Mouse (Mus musculus): ENCODE data around the gene Upk3a. TPM values are rescaled to one million over a fixed set of nuclear protein-coding genes. Genes with fewer than 3 reads are reported as not detected.

Gene Upk3a
- polyA plus RNA-seq, 1 experiment = 4.7 TPM

DNA sequence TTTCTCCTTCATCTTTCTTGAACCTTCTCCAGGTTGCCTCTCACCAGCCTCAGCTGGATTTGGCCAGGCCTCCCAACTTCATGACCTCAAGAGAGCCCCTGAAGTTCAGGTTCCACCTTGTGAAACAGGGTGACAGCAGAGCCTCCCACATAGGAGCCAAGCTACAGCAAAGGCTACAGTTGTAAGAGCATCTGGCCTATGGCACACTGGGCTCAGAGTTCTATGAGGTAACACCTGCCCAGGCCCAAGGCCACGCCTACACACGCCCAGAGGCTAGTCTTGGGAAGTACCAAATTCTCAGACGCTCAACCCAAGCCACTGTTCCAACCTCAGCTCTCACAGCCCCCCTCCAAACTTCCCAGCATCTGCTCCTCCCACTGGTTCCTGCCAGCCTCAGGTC, 34.1 kb upstream of the Upk3a start:
- Histone ChIP-seq H3K4me1 (replicated peaks; ENCODE audit: control insufficient read depth, insufficient read depth, low read length) (peaks cover 12% of the 10 kb centered on the region), H3K27me3 (ENCODE audit: control insufficient read depth, insufficient read depth, low read length) (no peaks in the 10 kb centered on the region; the same call in 1 of the 2 replicates), H3K27ac (ENCODE audit: control insufficient read depth, insufficient read depth, low read length) (no peak overlapping the region), H3K36me3 (ENCODE audit: control insufficient read depth, insufficient read depth, low read length) (no peaks in the 10 kb centered on the region), H3K4me3 (ENCODE audit: control insufficient read depth, insufficient read depth, low read length) (no peak overlapping the region)
- no peak for DNase-seq
- 61% methylated on average over 3 of the region's 3 CpGs for WGBS
- TF ChIP-seq POLR2A (IDR thresholded peaks at IDR 0.05; ENCODE audit: control insufficient read depth, extremely low read depth, insufficient read depth, low read length, poor library complexity) (no peak), CTCF (IDR thresholded peaks at IDR 0.05; ENCODE audit: borderline replicate concordance, control insufficient read depth, extremely low read depth, insufficient read depth, low read length, poor library complexity) (no peak)

DNA sequence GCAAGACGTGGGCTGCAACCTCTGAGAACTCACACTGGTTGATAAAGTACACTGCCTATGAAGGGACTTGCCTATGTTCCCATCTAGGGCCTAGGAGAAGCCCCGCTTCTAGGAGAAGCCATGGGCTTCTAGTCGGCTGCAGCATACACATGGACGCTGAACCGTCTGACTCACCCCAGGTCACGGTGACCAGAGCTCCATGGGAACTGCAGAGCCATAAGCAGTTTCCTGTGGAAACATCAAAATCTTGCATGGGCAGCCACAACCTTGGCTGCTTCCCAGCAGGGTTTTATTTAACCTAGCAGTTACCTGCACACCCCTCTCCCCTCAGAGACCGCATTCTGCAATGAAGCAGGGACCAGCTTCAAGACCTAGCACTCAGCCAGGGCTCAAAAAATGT, 33.2 kb upstream of the Upk3a start:
- 49% methylated on average over 7 of the region's 7 CpGs for WGBS
- Histone ChIP-seq H3K4me1 (replicated peaks; ENCODE audit: control insufficient read depth, insufficient read depth, low read length) (peaks cover 16% of the 10 kb centered on the region), H3K36me3 (ENCODE audit: control insufficient read depth, insufficient read depth, low read length) (no peaks in the 10 kb centered on the region), H3K4me3 (ENCODE audit: control insufficient read depth, insufficient read depth, low read length) (no peak overlapping the region), H3K27me3 (ENCODE audit: control insufficient read depth, insufficient read depth, low read length) (no peaks in the 10 kb centered on the region; the same call in 1 of the 2 replicates), H3K27ac (ENCODE audit: control insufficient read depth, insufficient read depth, low read length) (no peak overlapping the region)
- TF ChIP-seq POLR2A (IDR thresholded peaks at IDR 0.05; ENCODE audit: control insufficient read depth, extremely low read depth, insufficient read depth, low read length, poor library complexity) = no peak
- no peak for TF ChIP-seq CTCF (IDR thresholded peaks at IDR 0.05; ENCODE audit: borderline replicate concordance, control insufficient read depth, extremely low read depth, insufficient read depth, low read length, poor library complexity)
- no peak for DNase-seq

DNA sequence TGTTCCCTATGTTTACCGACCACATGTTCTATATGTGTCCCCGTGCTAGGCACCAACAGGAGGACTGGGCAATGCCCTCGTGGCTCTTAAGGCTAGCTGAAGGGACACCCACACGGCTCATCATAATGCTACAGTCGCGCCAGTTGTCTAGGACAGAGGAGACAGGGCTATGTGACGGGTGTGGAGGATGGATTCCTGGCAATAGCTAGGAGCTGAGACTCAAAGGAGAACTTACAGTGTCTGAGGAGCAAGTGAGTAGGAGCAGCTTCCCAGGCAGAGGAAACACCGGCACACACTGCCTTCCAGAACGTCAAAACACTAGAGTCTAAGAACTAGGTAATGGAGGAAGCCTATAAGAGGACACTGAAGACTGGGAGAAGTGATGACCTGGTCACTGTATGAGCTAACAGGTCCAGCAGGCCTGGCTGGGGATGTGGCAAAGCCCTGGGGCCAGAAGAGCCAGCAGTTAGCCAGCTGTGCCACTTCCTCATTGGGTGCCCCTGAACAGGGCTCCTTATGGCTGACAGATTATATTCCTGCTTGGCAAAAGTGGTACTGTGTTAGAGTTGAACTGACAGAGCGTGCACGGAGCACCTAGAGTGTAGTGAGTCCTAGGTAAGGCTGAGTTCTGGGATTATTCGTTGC, 31.3 kb upstream of the Upk3a start:
- DNase-seq = no peak
- TF ChIP-seq POLR2A (IDR thresholded peaks at IDR 0.05; ENCODE audit: control insufficient read depth, extremely low read depth, insufficient read depth, low read length, poor library complexity) (no peak), CTCF (IDR thresholded peaks at IDR 0.05; ENCODE audit: borderline replicate concordance, control insufficient read depth, extremely low read depth, insufficient read depth, low read length, poor library complexity) (no peak)
- Histone ChIP-seq H3K27me3 (ENCODE audit: control insufficient read depth, insufficient read depth, low read length) (no peaks in the 10 kb centered on the region; the same call in 1 of the 2 replicates), H3K4me3 (ENCODE audit: control insufficient read depth, insufficient read depth, low read length) (no peak overlapping the region), H3K36me3 (ENCODE audit: control insufficient read depth, insufficient read depth, low read length) (no peaks in the 10 kb centered on the region), H3K4me1 (replicated peaks; ENCODE audit: control insufficient read depth, insufficient read depth, low read length) (peaks cover 16% of the 10 kb centered on the region), H3K27ac (ENCODE audit: control insufficient read depth, insufficient read depth, low read length) (no peak overlapping the region)
- 88% methylated on average over 12 of the region's 12 CpGs for WGBS

DNA sequence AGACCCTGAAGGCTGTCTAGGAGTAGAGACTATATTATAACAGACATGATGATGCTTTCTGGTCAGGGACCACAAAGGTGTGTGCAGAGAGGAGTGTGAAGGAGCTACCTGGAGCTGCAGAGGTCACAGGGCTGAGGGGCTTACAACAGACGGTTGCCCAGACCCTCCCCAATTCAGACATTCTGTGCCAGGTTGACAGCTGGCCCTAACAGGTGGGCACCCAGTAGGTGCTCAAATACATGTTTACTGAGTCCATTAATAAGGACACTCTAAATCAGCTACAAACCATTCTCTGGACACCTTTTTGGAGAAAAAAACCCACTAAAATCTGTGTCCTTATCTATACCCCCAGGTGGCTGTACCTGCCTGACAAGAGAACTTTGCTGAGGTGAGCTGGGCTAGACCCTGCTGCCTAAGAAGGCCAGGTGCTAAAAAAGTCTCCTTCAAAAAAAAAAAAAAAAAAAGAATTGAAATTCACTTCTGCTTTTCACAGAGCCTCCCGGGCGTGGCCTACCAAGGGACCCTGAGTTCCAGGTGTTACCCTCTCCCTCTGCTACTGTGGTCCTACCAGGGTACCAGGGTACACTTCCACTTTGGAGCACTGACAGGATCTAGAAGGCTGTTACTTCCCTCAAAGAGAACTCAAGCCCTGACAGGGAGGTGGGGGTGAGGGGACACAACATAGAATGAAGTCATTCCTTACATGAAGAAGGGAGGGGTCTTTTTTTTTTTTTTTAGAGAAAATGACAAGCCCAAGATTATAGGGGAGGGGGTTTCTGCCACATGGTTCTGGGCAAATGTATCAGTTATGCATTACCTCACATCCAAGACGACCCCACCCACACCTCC, 30.5 kb upstream of the Upk3a start:
- H3K36me3 ChIP-seq (ENCODE audit: control insufficient read depth, insufficient read depth, low read length) = no peaks in the 10 kb centered on the region
- 37% methylated on average over 4 of the region's 4 CpGs for WGBS
- no peak for TF ChIP-seq POLR2A (IDR thresholded peaks at IDR 0.05; ENCODE audit: control insufficient read depth, extremely low read depth, insufficient read depth, low read length, poor library complexity)
- TF ChIP-seq CTCF (IDR thresholded peaks at IDR 0.05; ENCODE audit: borderline replicate concordance, control insufficient read depth, extremely low read depth, insufficient read depth, low read length, poor library complexity) = no peak
- H3K27me3 ChIP-seq (ENCODE audit: control insufficient read depth, insufficient read depth, low read length) = no peaks in the 10 kb centered on the region; the same call in 1 of the 2 replicates
- no peak overlapping the region for H3K27ac ChIP-seq (ENCODE audit: control insufficient read depth, insufficient read depth, low read length)
- peaks cover 16% of the 10 kb centered on the region for H3K4me1 ChIP-seq (replicated peaks; ENCODE audit: control insufficient read depth, insufficient read depth, low read length)
- no peak overlapping the region for H3K4me3 ChIP-seq (ENCODE audit: control insufficient read depth, insufficient read depth, low read length)
- DNase-seq = no peak

DNA sequence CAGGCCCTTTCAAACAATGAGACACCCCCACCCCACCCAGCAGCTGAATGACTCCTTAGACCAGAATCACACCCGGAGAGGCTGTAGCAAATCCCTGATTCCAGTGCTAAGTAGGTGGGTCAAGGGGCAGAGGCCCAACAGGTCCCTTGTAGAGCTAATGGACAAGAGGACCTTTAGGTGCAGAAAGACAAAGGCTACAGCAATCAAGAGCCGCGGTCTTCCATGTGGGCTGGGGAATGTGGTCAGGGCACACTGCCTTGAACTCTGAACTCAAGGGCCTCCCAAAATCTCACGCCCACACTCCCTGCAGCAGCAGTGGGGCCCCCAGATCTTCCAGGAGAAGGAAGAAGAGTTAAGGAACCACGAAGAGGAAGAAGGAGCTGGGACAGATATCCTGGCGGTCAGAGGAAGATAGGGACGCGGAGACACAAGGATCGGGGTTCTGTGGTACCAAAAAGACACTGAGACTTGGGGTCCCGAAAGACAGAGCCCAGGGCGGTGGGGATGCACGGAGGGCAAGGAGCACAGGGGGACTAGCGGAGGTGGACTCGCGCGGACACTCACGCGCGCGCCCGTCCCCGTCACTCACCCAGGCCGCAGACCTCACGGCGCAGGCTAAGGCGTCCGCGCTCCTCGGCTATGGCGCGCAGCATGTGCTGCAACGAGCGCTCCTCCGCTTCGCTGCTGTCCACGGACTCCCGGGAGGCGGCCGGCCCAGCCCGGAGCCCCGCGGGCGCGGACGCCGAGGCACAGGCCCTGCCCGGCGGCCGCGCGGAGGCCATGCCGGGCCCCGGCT, 29.7 kb upstream of the Upk3a start:
- Histone ChIP-seq H3K4me3 (ENCODE audit: control insufficient read depth, insufficient read depth, low read length) (peak overlapping the region; percentile 51), H3K27ac (ENCODE audit: control insufficient read depth, insufficient read depth, low read length) (no peak overlapping the region), H3K4me1 (replicated peaks; ENCODE audit: control insufficient read depth, insufficient read depth, low read length) (peaks cover 16% of the 10 kb centered on the region), H3K27me3 (ENCODE audit: control insufficient read depth, insufficient read depth, low read length) (no peaks in the 10 kb centered on the region; the same call in 1 of the 2 replicates), H3K36me3 (ENCODE audit: control insufficient read depth, insufficient read depth, low read length) (no peaks in the 10 kb centered on the region)
- TF ChIP-seq POLR2A (IDR thresholded peaks at IDR 0.05; ENCODE audit: control insufficient read depth, extremely low read depth, insufficient read depth, low read length, poor library complexity) (no peak), CTCF (IDR thresholded peaks at IDR 0.05; ENCODE audit: borderline replicate concordance, control insufficient read depth, extremely low read depth, insufficient read depth, low read length, poor library complexity) (no peak)
- 2% methylated on average over 52 of the region's 53 CpGs for WGBS
- DNase-seq = peak; percentile 37

Data from thymus, adult 2 months (tissue).